ENCODE assay signal across 19 mouse cellular contexts in the genomic region with DNA sequence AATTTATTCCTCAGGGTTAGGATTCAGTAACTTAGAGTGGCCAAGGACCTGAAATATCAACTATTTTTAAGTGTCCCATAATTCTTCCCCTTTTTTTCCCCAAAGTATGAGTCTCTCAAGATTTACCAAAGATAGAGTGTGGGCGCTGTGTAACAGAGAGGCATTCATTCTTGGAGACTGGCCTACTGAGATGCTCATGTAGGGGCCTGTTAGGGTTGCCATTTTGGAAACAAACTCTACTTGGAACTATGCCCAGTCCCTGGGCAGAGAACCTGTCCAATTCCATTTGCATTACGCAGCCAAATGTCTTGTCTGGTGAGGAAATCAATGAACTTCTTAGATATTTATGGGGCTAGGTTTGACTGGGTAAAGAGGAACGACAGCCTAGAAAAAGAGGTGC. TPM values are rescaled to one million over a fixed set of nuclear protein-coding genes. Genes with fewer than 3 reads are reported as not detected.
A peak's percentile ranks its signal among the peaks of the same experiment; 100 is the strongest.
DNase-seq lines count a peak whose midpoint lies in the region; ATAC-seq and TF ChIP-seq lines count a peak whose summit lies in the region.
"Had no signal": no experiment of that assay in that cellular context is flagged by ENCODE, and none has a peak within 500 bp of the region (broad histone marks: within the 10 kb centered on the region; RNA-seq: fewer than 3 reads in every experiment).

No protein-coding gene starts in this region.

- intact Hi-C loops in left cerebral cortex, postnatal 4 days (cut with DNase I) = no loop called here
- intact Hi-C loops in left cerebral cortex, postnatal 36 days (cut with DNase I) = no loop called here

- DNase-seq in embryonic facial prominence, embryonic 14.5 days (ENCODE audit: low spot score) = peak; percentile 69
- no peak for DNase-seq in embryonic facial prominence, embryonic 10.5 days (ENCODE audit: low spot score)
- peak; percentile 17 for DNase-seq in left cerebral cortex, postnatal 4 days
- no peak for DNase-seq in left cerebral cortex, postnatal 36 days (ENCODE audit: low spot score in 2 of 2)
- peak; percentile 53 for DNase-seq in 3T3-L1 (ENCODE audit: low read depth, low spot score)
- DNase-seq in brain, embryonic 14.5 days (ENCODE audit: low read depth) = peak; percentile 53
- DNase-seq in layer of hippocampus, adult 2 months (ENCODE audit: low spot score in 2 of 2) = no peak
- DNase-seq: cerebellum, postnatal 36 days; heart, adult 2 months had no signal

- no peaks in the 10 kb centered on the region for H3K4me1 ChIP-seq in embryonic facial prominence, embryonic 14.5 days (ENCODE audit: control insufficient read depth, insufficient read depth, low read length)
- H3K4me1 ChIP-seq in embryonic facial prominence, embryonic 10.5 days = no peaks in the 10 kb centered on the region
- H3K4me1 ChIP-seq: embryonic facial prominence, embryonic 12.5 days; kidney, embryonic 15.5 days had no signal

- H3K27me3 ChIP-seq in embryonic facial prominence, embryonic 14.5 days (replicated peaks; ENCODE audit: control insufficient read depth, insufficient read depth, low read length) = no peaks in the 10 kb centered on the region
- no peaks in the 10 kb centered on the region for H3K27me3 ChIP-seq in embryonic facial prominence, embryonic 10.5 days (replicated peaks; ENCODE audit: low read depth, poor library complexity, severe bottlenecking)
- H3K27me3 ChIP-seq: embryonic facial prominence, embryonic 12.5 days; forebrain, embryonic 15.5 days; kidney, embryonic 15.5 days had no signal

- no peak overlapping the region for H3K4me3 ChIP-seq in embryonic facial prominence, embryonic 14.5 days (ENCODE audit: low read depth, low read length)
- no peak overlapping the region for H3K4me3 ChIP-seq in embryonic facial prominence, embryonic 10.5 days
- H3K4me3 ChIP-seq in layer of hippocampus, adult 2 months = no peak overlapping the region
- H3K4me3 ChIP-seq: embryonic facial prominence, embryonic 12.5 days; forebrain, embryonic 15.5 days; heart, adult 2 months; kidney, embryonic 15.5 days; megakaryocyte, embryonic 14.5 days had no signal

- WGBS in embryonic facial prominence, embryonic 14.5 days = 64% methylated on average over 3 of the region's 3 CpGs
- WGBS in embryonic facial prominence, embryonic 10.5 days = 87% methylated on average over 3 of the region's 3 CpGs

- peak; percentile 50; the same call in 1 of the 2 replicates for ATAC-seq in embryonic facial prominence, embryonic 14.5 days (ENCODE audit: low read depth)
- ATAC-seq in megakaryocyte progenitor cell, adult 5-6 weeks (replicated peaks; ENCODE audit: poor library complexity) = no peak
- ATAC-seq: forebrain, embryonic 15.5 days had no signal

- TF ChIP-seq POLR2A in brain, embryonic 14.5 days (IDR thresholded peaks at IDR 0.05; ENCODE audit: borderline replicate concordance, extremely low read depth, insufficient read depth, insufficient read length, poor library complexity, severe bottlenecking) = no peak

- H3K36me3 ChIP-seq in embryonic facial prominence, embryonic 14.5 days (ENCODE audit: control insufficient read depth, insufficient read depth, low read length) = no peaks in the 10 kb centered on the region
- no peaks in the 10 kb centered on the region for H3K36me3 ChIP-seq in embryonic facial prominence, embryonic 10.5 days (replicated peaks)
- H3K36me3 ChIP-seq: embryonic facial prominence, embryonic 12.5 days; forebrain, embryonic 15.5 days; kidney, embryonic 15.5 days had no signal

- no peak overlapping the region for H3K4me2 ChIP-seq in embryonic facial prominence, embryonic 14.5 days (ENCODE audit: low read depth, low read length)
- H3K4me2 ChIP-seq: embryonic facial prominence, embryonic 12.5 days; forebrain, embryonic 15.5 days; kidney, embryonic 15.5 days; liver, embryonic 11.5 days had no signal

- H3K9ac ChIP-seq in embryonic facial prominence, embryonic 14.5 days (ENCODE audit: low read depth, low read length) = no peak overlapping the region
- H3K9ac ChIP-seq: embryonic facial prominence, embryonic 12.5 days; forebrain, embryonic 15.5 days; kidney, embryonic 15.5 days had no signal

- no peaks in the 10 kb centered on the region for H3K9me3 ChIP-seq in embryonic facial prominence, embryonic 14.5 days (ENCODE audit: control insufficient read depth, low read length)
- no peaks in the 10 kb centered on the region for H3K9me3 ChIP-seq in embryonic facial prominence, embryonic 10.5 days
- H3K9me3 ChIP-seq: embryonic facial prominence, embryonic 12.5 days; forebrain, embryonic 15.5 days; kidney, embryonic 15.5 days; megakaryocyte, embryonic 14.5 days had no signal

- no peak overlapping the region for H3K27ac ChIP-seq in embryonic facial prominence, embryonic 14.5 days (replicated peaks; ENCODE audit: low read depth, low read length)
- no peak overlapping the region for H3K27ac ChIP-seq in embryonic facial prominence, embryonic 10.5 days (replicated peaks)
- no peak overlapping the region for H3K27ac ChIP-seq in layer of hippocampus, adult 2 months
- H3K27ac ChIP-seq: embryonic facial prominence, embryonic 12.5 days; forebrain, embryonic 15.5 days; heart, adult 2 months; kidney, embryonic 15.5 days had no signal

- no peak for TF ChIP-seq CTCF in brain, embryonic 14.5 days (IDR thresholded peaks at IDR 0.05; ENCODE audit: borderline replicate concordance, extremely low read depth, insufficient read depth, insufficient read length)
- no peak for TF ChIP-seq CTCF in layer of hippocampus, adult 2 months (conservative IDR thresholded peaks at IDR 0.05)

RNA-seq across cellular contexts. Expression of gene Vps4b, which starts 25.8 kb away (rescaled TPM):
- 54.9 and 64.5 TPM in 2 replicates for polyA plus RNA-seq in embryonic facial prominence, embryonic 14.5 days (2014; fragmentation: Nextera tagmentation; extraction: Ambion mirVana)
- polyA plus RNA-seq in embryonic facial prominence, embryonic 10.5 days (2016; fragmentation: Nextera tagmentation; extraction: Ambion mirVana) = 67.5 and 67.8 TPM in 2 replicates
- 10 to 100 TPM; 48.8 to 52.3 TPM for total RNA-seq in left cerebral cortex, postnatal 4 days (2021)
- 10 to 100 TPM; 48.4 to 60.7 TPM for total RNA-seq in left cerebral cortex, postnatal 36 days (2021)
- polyA plus RNA-seq in brain, embryonic 14.5 days (2012; rRNA removed) = 21.7 and 23.6 TPM in 2 replicates
- 10 to 100 TPM; 55.7 to 62.0 TPM for total RNA-seq in layer of hippocampus, adult 2 months (2021)
- total RNA-seq in megakaryocyte progenitor cell, adult 5-6 weeks (2015) = 95.7 and 107 TPM in 2 replicates
- total RNA-seq in megakaryocyte progenitor cell, adult 5-6 weeks (2017) = 86.3 and 105 TPM in 2 replicates

RNA-seq across cellular contexts. Expression of gene Serpinb5, which starts 38.7 kb away (rescaled TPM):
- 21.5 and 33.9 TPM in 2 replicates for polyA plus RNA-seq in embryonic facial prominence, embryonic 14.5 days (2014; fragmentation: Nextera tagmentation; extraction: Ambion mirVana)
- polyA plus RNA-seq in embryonic facial prominence, embryonic 10.5 days (2016; fragmentation: Nextera tagmentation; extraction: Ambion mirVana) = not detected in 2 replicates
- total RNA-seq in left cerebral cortex, postnatal 4 days (2021) = not detected
- total RNA-seq in left cerebral cortex, postnatal 36 days (2021) = not detected
- polyA plus RNA-seq in brain, embryonic 14.5 days (2012; rRNA removed) = 0.10 and 0.40 TPM in 2 replicates
- total RNA-seq in layer of hippocampus, adult 2 months (2021) = not detected
- not detected in 2 replicates for total RNA-seq in megakaryocyte progenitor cell, adult 5-6 weeks (2015)
- not detected in 2 replicates for total RNA-seq in megakaryocyte progenitor cell, adult 5-6 weeks (2017)
- total RNA-seq: heart, adult 2 months; layer of hippocampus, adult 8-10 months; left cerebral cortex, adult 8-10 months had no signal
- polyA plus RNA-seq: forebrain, embryonic 15.5 days; heart, postnatal 0 days; liver, embryonic 11.5 days; testis, adult 2 months had no signal

Comparison
In these comparisons a context has a peak if more than half of its experiments do, and no peak if none do; other contexts are left out.
1. DNase-seq: peak in embryonic facial prominence, embryonic 14.5 days (single experiment), left cerebral cortex, postnatal 4 days (single experiment), 3T3-L1 (single experiment) and brain, embryonic 14.5 days (single experiment); none in embryonic facial prominence, embryonic 10.5 days (single experiment), left cerebral cortex, postnatal 36 days (0 of 2) and layer of hippocampus, adult 2 months (0 of 2).